In genomic region chr8:85700101-85700750, GRCm38 (mm10) we compare ENCODE assay signal across 7 mouse cellular contexts. TPM values are rescaled to one million over a fixed set of nuclear protein-coding genes. Genes with fewer than 3 reads are reported as not detected.
DNase-seq lines count a peak whose midpoint lies in the region; ATAC-seq lines count a peak whose summit lies in the region.

No protein-coding gene starts in this region.

- peak; percentile 74 for DNase-seq in adrenal gland, adult 2 months
- DNase-seq in cerebellum, postnatal 25 days: peak; percentile 86 to 90
- peak; percentile 28 to 32 for DNase-seq in frontal cortex, postnatal 25 days (ENCODE audit: low spot score in 2 of 2)
- DNase-seq in left cerebral cortex, postnatal 14 days (ENCODE audit: low spot score in 2 of 2): peak; percentile 38 to 68
- peak; percentile 83 for DNase-seq in right cerebral cortex, postnatal 4 days

- intact Hi-C loops in left cerebral cortex, postnatal 14 days (cut with DNase I): loop anchor here (2.0 kb wide), 2 partner anchors 773 to 837 kb away; no protein-coding TSS in a partner anchor

- ATAC-seq in inflammation-experienced regulatory T-cells, adult 6 months: peak; percentile 44
- peak; percentile 58 for ATAC-seq in megakaryocyte-erythroid progenitor cell, adult 5-6 weeks (replicated peaks; ENCODE audit: low FRiP score, low TSS enrichment, poor library complexity, severe bottlenecking)

RNA-seq across cellular contexts. Expression of gene Neto2, which starts 0.5 kb away (rescaled TPM):
- total RNA-seq in adrenal gland, adult 2 months (2021): 1 to 10 TPM; 3.0 to 6.5 TPM
- 0.16 and 0.49 TPM in 2 replicates for polyA plus RNA-seq in adrenal gland, adult 2 months (2012; rRNA removed)
- under 1 TPM; 0.13 to 0.34 (median 0.25) TPM for polyA plus RNA-seq in inflammation-experienced regulatory T-cells, adult 6 months (2017; shearing (Covaris generic))
- total RNA-seq in left cerebral cortex, postnatal 14 days (2021): 10 to 100 TPM; 91.7 to 93.6 TPM
- total RNA-seq in megakaryocyte-erythroid progenitor cell, adult 5-6 weeks (2014; fragmentation: Nextera tagmentation): 1.9 and 5.5 TPM in 2 replicates
- 3.1 and 6.9 TPM in 2 replicates for total RNA-seq in megakaryocyte-erythroid progenitor cell, adult 5-6 weeks (2017)

Comparison
In these comparisons a context has a peak if more than half of its experiments do, and no peak if none do; other contexts are left out.
1. Peak in every context shown above with its lines: DNase-seq and ATAC-seq.
2. DNase-seq: peak in every context shown above with its lines; median percentile 88 in cerebellum, postnatal 25 days; 83 in right cerebral cortex, postnatal 4 days; 74 in adrenal gland, adult 2 months; 53 in left cerebral cortex, postnatal 14 days; 30 in frontal cortex, postnatal 25 days.
3. RNA of gene Neto2, which starts 0.5 kb away (total RNA-seq): 91.7 to 93.6 TPM in left cerebral cortex, postnatal 14 days; 3.0 to 6.5 TPM in adrenal gland, adult 2 months and 1.9 to 6.9 TPM in megakaryocyte-erythroid progenitor cell, adult 5-6 weeks; every median in the first group is over 10 times any median in the second.